Mouse (Mus musculus) mouse embryonic stem cell (cell line): ENCODE results near the gene Slc3a2.
"Not testable (repeated sequence)": the region's sequence is repeated elsewhere in the genome, so short reads cannot be mapped to it uniquely, and the experiment has no call there.

Source experiments
- in situ Hi-C, 2 experiments: fragments of 300-500 bp; cut with MboI; formaldehyde crosslinking; loops; 1 replicate in 1 of 2; 3 replicates in 1 of 2; pipeline ENCODE4 v1.14.3; 2019 to 2020; ENCODE audit warnings: low sequenced_read_pairs in 2 of 2, low pct_unique_long_range_greater_than_20kb in 1 of 2, mixed read lengths in 1 of 2; ENCODE audit not compliant: unreplicated experiment in 1 of 2

Slc3a2 gene

DNA sequence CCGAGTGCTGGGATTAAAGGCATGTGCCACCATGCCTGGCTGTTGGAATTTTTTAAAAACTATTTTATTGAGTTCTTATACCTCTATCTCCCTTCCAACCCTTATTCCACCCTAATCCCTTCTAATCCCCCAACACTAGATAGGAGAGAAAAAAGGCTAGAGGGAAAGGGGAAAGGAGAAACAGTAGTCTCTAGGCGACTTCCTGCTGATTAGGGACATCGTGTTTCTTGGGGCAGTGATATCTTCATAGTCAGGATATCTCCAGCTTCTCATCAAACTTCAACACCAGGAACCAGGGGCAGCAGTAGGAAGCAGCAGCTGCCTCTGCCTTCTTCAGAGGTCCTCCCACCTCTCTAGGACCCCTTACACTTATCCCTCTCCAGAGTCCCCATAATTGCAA lies 11.2 kb upstream of the Slc3a2 start:
- in situ Hi-C loops: no loop called here

- in situ Hi-C loops: not testable (repeated sequence)
Observed at GRCm38 (mm10) chr19:8728335-8729099, 5.3 kb upstream of the Slc3a2 start.

- in situ Hi-C loops: no loop called here
Observed at GRCm38 (mm10) chr19:8727495-8728114, 4.4 kb upstream of the Slc3a2 start.

DNA sequence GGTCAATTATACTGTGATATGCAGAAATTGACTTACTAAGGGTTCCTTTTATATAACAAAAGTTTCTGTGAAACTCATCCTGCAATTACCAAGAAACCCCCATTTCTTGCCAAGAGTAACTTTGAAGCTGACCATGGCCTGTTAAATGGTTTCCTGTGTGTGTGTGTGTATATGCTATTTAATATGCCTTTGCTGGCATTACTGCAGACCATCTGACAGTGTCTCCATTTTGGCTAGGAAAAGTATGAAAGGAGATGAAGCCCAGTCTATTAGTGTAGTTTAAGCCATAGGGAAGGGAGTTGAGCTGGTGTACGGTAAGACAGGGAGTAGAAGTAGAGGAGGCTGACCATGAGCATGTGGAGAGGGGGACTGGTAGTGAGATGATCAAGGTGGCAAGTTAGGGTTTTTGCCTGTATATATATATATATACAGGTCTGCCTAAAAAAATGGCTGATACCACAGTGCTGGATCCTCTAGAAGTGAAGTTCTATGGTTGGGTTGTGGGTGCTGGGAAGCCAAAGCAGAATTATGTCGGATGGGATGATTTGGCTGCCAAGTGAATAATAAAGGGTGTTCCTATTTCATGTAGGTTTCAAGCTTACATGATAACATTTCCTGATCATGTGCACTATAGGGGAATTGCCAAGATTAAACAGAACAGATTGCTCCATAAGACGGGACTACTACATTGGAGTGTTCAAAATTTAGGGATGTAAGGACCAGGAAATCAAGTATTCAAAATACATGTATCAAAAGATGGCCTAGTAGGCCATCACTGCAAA lies 3.6 kb upstream of the Slc3a2 start:
- in situ Hi-C loops: no loop called here

DNA sequence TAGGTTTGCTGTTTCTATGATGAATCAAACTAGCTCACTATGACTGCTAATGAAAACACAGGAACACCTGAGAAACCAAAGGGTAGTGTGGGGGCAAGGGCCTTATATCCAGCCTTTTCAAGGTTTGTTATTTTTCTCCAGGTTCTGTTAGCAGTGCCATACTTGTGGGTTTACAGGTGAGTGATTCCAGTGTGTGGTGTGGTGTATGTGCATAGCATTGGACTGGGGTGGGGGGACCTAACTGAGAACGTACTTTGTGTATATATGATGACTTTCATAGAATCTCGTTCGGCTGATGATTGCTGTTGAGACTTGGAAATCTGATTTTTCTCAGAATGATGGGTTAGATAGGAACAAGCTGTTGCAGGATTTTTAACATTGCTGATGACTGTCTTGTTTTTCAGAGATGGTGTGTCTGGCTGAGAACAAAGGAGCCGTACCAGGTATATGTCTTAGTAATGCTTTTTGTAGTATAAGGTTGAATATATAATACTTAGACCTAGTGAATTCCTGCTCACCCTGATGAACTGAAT lies 2.0 kb upstream of the Slc3a2 start:
- in situ Hi-C loops: no loop called here

DNA sequence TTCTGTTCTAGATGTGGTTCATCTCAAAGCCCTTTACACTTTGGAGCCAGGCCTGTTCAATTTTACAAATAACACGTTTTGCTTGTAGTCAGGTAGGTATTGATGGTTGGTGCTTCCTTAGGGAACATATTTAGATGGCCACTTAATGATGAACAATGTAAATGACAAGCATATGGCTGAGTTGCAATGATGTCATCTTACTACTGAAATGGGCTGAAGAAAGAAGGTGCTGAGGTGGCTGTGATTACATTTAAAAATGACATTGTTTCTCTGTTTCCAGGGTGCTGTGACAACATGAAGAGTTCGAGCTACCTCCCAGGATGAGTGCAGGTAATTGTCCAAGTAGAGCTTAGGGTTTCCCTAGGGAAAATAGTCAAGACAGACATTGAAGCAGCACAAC lies 1.2 kb upstream of the Slc3a2 start:
- in situ Hi-C loops: loop anchor here in 1 of 2 experiments (25.0 kb wide), 1 partner anchor 1462 kb away; the partner anchor contains the start of gene Rcor2

- in situ Hi-C loops: loop anchor here in 1 of 2 experiments (25.0 kb wide), 1 partner anchor 1461 kb away; the partner anchor contains the start of gene Rcor2
Observed at GRCm38 (mm10) chr19:8723574-8724346, 591 bp upstream of the Slc3a2 start.

DNA sequence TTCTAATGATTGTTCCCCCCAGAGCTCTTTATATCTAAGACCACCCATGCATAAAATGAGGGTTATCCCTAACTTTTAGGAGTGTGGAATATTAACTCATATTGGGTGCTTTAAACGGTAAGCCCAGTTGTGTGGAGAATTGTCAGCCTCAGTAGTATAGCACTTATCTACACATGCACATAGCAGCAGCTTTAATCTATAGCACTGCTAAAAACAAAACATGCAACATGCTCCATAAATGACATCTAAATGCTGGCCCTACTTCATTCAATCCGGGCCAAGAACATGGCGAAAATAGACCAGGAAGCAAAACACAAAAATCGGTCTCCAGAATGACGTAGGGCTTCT lies 636 bp downstream of the Slc3a2 start:
- in situ Hi-C loops: loop anchor here in 1 of 2 experiments (25.0 kb wide), 1 partner anchor 1460 kb away; the partner anchor contains the start of gene Rcor2

DNA sequence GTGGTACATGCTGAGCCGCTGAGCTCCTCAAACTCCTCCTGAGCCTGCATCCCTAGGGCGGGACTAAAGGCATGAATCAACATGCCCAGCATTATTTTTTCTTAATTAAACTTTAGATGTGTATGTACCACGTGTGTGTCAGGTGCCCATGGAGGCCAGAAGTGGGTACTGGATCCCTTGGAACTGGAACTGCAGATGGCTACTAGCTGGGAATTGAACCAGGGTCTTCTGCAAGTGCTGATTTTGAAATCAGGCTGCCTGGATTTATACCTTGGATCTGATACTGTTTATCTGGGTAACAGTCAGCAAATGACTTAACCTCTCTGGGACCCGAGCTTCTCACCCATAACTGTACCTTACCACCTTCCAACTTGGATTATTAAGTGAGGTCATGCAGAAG lies 1.1 kb downstream of the Slc3a2 start:
- in situ Hi-C loops: loop anchor here in 1 of 2 experiments (25.0 kb wide), 1 partner anchor 1460 kb away; the partner anchor contains the start of gene Rcor2

DNA sequence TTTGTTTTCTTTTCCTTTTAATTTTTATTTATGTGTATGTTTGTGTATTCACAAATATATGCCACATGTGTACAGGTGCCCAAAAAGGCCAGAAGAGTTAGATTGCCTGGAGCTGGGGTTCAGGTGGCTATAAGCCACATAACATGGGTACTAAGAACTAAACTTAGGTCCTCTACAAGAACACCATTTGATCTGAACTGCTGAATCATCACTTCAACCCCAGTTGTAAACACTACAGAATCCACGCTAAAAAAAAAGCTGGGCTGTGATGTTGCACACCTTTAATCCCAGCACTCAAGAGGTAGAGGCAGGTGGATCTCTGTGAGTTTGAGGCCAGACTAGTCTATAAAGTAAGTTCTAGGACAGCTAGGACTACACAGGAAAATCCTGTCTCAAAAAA lies 1.8 kb downstream of the Slc3a2 start:
- in situ Hi-C loops: loop anchor here in 1 of 2 experiments (25.0 kb wide), 1 partner anchor 1459 kb away; the partner anchor contains the start of gene Rcor2

- in situ Hi-C loops: loop anchor here in 1 of 2 experiments (25.0 kb wide), 1 partner anchor 1457 kb away; the partner anchor contains the start of gene Rcor2
Observed at GRCm38 (mm10) chr19:8719037-8719436, 4.1 kb downstream of the Slc3a2 start.

DNA sequence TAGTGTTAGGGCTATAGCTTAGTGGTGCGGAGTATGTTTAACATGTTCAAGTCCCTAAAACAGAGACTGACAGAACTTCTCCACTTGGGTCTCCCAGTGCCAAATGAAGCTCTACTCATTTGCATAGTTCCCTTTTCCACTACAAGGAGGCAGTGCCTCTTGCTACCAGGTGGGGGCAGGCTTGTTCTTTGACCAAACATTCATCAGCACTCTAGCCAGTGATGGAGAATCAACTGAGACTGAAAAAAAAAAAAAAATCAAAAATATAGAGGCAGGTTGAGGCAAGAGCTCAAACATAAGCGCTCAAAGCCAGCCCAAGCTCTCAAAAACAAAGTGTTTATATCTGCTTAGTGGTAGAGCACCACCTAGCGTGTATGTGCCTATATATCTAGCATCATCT lies 4.8 kb downstream of the Slc3a2 start:
- in situ Hi-C loops: loop anchor here in 1 of 2 experiments (25.0 kb wide), 1 partner anchor 1456 kb away; the partner anchor contains the start of gene Rcor2

DNA sequence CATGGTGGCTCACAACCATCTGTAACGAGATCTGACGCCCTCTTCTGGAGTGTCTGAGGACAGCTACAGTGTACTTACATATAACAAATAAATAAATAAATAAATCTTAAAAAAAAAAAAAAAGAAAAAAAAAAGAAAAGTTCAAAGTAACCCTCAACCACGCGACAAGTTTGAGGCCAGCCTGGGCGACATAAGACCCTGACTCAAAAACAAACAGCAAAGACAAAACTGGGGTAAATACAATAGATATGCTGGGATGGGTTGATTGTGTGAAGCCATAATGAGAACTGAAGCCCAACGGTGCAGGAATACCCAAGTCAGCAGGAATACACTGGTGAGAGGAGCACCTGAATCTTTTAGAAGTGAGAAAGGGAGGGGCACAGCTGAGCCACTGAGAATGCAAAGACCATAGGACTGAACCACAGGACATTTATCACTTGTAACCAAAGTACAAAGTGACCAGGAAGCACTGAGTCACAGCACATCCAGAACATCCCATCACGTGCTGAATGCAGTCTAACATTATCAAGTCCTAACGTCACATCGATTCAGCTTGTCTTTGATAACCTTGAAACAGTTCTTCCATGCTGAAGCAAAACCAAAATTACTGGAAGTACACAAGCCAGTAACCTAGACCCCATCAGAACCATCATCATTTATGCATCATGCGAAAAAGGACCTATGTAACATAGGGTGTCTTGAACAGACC lies 6.2 kb downstream of the Slc3a2 start:
- in situ Hi-C loops: loop anchor here in 1 of 2 experiments (25.0 kb wide), 1 partner anchor 1455 kb away; the partner anchor contains the start of gene Rcor2

DNA sequence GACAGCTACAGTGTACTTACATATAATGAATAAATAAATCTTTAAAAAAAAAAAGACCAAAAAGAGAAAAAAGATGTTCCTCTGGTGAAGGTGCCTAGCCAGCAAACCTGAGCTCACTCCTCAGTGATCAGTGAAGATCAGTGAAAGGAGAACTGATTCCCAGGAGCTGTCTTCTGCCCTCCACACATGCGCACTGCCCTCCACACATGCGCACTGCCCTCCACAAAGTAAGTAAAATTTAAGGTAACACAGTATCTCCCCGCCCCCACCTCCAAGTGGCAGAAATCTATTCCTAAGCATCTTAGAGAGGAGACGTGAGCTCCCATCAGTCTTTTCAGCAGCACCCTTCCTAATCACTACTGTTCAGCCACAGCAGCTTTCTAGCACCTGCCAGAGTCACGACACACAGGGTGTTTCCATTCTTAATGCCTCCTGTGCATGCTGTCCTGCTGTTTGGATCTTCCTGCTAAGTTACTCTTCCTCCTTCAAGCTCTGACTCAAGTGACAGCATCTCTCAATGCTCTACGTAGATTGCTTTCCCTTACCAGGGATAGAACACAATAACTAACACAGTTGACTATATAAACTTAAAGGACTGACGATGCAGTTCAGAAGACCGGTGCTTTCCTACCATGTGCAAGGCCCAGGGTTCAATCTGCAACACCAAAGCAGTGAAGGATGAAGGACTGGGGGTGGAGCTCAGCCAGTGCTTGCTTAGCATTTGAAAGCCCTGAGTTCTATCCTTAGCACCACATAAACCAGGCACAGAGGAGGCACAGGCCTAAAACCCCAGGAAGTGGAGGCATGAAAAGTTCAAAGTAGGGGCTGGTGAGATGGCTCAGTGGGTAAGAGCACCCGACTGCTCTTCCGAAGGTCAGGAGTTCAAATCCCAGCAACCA lies 7.1 kb downstream of the Slc3a2 start:
- in situ Hi-C loops: loop anchor here in 1 of 2 experiments (25.0 kb wide), 1 partner anchor 1454 kb away; the partner anchor contains the start of gene Rcor2

DNA sequence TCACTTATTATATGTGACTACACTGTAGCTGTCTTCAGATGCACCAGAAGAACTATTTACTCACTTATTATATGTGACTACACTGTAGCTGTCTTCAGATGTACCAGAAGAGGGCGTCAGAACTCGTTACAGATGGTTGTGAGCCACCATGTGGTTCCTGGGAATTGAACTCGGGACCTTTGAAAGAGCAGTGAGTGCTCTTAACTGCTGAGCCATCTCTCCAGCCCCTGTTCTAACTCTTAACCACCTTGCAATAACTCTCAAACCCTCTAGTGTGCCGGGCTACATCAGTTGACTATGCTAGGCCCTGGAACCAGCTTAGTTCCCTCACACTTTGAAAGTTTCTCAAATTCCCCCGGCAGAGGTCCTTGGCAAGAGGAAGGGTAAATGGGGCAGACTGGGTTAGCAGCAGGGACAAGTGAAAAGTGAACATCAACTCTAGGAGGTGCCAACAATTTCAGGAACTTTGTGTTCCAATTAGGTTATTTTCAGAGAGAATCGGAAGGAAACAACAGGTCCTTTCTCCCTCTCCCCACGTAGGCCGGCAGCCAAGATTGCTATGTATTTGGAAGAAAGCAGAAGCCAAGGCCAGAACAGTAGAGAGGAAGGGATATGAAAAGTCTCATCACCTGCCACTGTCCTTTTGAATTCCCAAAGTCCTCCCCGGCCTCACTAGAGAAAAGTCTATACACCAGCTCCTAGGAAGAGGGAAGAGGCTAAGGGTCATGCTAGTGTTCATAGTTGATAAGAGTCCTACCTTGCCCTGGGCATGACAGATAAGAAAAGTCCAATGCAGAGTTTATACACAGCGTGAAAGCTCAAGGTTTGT lies 8.3 kb downstream of the Slc3a2 start:
- in situ Hi-C loops: loop anchor here in 1 of 2 experiments (25.0 kb wide), 1 partner anchor 1453 kb away; the partner anchor contains the start of gene Rcor2
